Mouse (Mus musculus): ENCODE results near the gene Litaf. TPM values are rescaled to one million over a fixed set of nuclear protein-coding genes. Genes with fewer than 3 reads are reported as not detected.
A peak's percentile ranks its signal among the peaks of the same experiment; 100 is the strongest.

The Litaf gene
- total and polyA plus RNA-seq, 3 experiments, result 97.5 to 178 (median 154) TPM

- H3K27me3 ChIP-seq (replicated peaks), result no peaks in the 10 kb centered on the region
- TF ChIP-seq GABPA (IDR thresholded peaks at IDR 0.05; ENCODE audit: insufficient replicate concordance, low read depth, low read length), result no peak
- peaks cover 94% of the 10 kb centered on the region for H3K79me2 ChIP-seq (replicated peaks; ENCODE audit: control insufficient read depth, extremely low read depth, insufficient read depth, poor library complexity, severe bottlenecking)
- peaks cover 14 to 78% of the 10 kb centered on the region in 2 experiments for H3K36me3 ChIP-seq (replicated peaks in 1 of 2; ENCODE audit: control insufficient read depth in 1 of 2, insufficient read depth in 1 of 2, low read length in 1 of 2)
- H3K4me2 ChIP-seq (ENCODE audit: insufficient read depth, low read depth, poor library complexity, severe bottlenecking), result no peak overlapping the region
- no peak overlapping the region for H3K9ac ChIP-seq (ENCODE audit: insufficient read depth, low read depth)
- peak overlapping the region; percentile 31 for H3K27ac ChIP-seq (ENCODE audit: insufficient read depth, low read depth)
- no peak overlapping the region for H3K4me3 ChIP-seq (replicated peaks in 1 of 3; ENCODE audit: low read depth in 2 of 3, low read length in 2 of 3, poor library complexity in 1 of 3)
- H3K9me3 ChIP-seq (replicated peaks; ENCODE audit: low read length), result no peaks in the 10 kb centered on the region
- H3K4me1 ChIP-seq (ENCODE audit: control insufficient read depth in 1 of 2, insufficient read depth in 2 of 2), result peaks cover 67 to 100% of the 10 kb centered on the region in 2 experiments
- dilution Hi-C loops (cut with MboI; ENCODE audit: extremely low pct_ligation_motif_present, extremely low pct_unique_long_range_greater_than_20kb, low sequenced_read_pairs), result no loop called here
- in situ Hi-C loops (cut with MboI; ENCODE audit: low pct_ligation_motif_present, low pct_unique_long_range_greater_than_20kb, low sequenced_read_pairs), result no loop called here
- DNase-seq (ENCODE audit: extremely low read depth), result no peak
These were observed 88.1 kb downstream of the Litaf start for GRCm38 (mm10) chr16:10977877-10978276.

GRCm38 (mm10) chr16:10976202-10976631 lies 89.7 kb downstream of the Litaf start:
- no peak overlapping the region for H3K9ac ChIP-seq (ENCODE audit: insufficient read depth, low read depth)
- dilution Hi-C loops (cut with MboI; ENCODE audit: extremely low pct_ligation_motif_present, extremely low pct_unique_long_range_greater_than_20kb, low sequenced_read_pairs) (no loop called here), in situ Hi-C loops (cut with MboI; ENCODE audit: low pct_ligation_motif_present, low pct_unique_long_range_greater_than_20kb, low sequenced_read_pairs) (no loop called here)
- no peak overlapping the region for H3K4me2 ChIP-seq (ENCODE audit: insufficient read depth, low read depth, poor library complexity, severe bottlenecking)
- H3K36me3 ChIP-seq (replicated peaks in 1 of 2; ENCODE audit: control insufficient read depth in 1 of 2, insufficient read depth in 1 of 2, low read length in 1 of 2), result peaks cover 17 to 82% of the 10 kb centered on the region in 2 experiments
- H3K4me1 ChIP-seq (ENCODE audit: control insufficient read depth in 1 of 2, insufficient read depth in 2 of 2), result peaks cover 78 to 100% of the 10 kb centered on the region in 2 experiments
- no peaks in the 10 kb centered on the region for H3K9me3 ChIP-seq (replicated peaks; ENCODE audit: low read length)
- peaks cover 95% of the 10 kb centered on the region for H3K79me2 ChIP-seq (replicated peaks; ENCODE audit: control insufficient read depth, extremely low read depth, insufficient read depth, poor library complexity, severe bottlenecking)
- peak; percentile 80 for DNase-seq (ENCODE audit: extremely low read depth)
- H3K27ac ChIP-seq (ENCODE audit: insufficient read depth, low read depth), result peak overlapping the region; percentile 71
- H3K27me3 ChIP-seq (replicated peaks), result no peaks in the 10 kb centered on the region
- no peak overlapping the region for H3K4me3 ChIP-seq (replicated peaks in 1 of 3; ENCODE audit: low read depth in 2 of 3, low read length in 2 of 3, poor library complexity in 1 of 3)
- TF ChIP-seq MYC (IDR thresholded peaks at IDR 0.05; ENCODE audit: low read depth, low read length), result no peak
- peak; percentile 29; the same call in 1 of the 2 replicates for TF ChIP-seq HCFC1 (IDR thresholded peaks at IDR 0.05; ENCODE audit: low read depth, low read length)
- peak; percentile 63; the same call in 1 of the 2 replicates for TF ChIP-seq EP300 (IDR thresholded peaks at IDR 0.05; ENCODE audit: low read length)
- peak; percentile 85 for TF ChIP-seq ETS1 (conservative IDR thresholded peaks at IDR 0.05; ENCODE audit: low read depth, low read length)
- no peak for TF ChIP-seq USF2 (conservative IDR thresholded peaks at IDR 0.05; ENCODE audit: low read depth, low read length)
- TF ChIP-seq IRF4 (IDR thresholded peaks at IDR 0.05; ENCODE audit: low read depth, low read length), result no peak
- no peak for TF ChIP-seq USF1 (IDR thresholded peaks at IDR 0.05; ENCODE audit: low read depth, low read length)
- TF ChIP-seq TBP (conservative IDR thresholded peaks at IDR 0.05; ENCODE audit: low read depth, low read length), result no peak
- TF ChIP-seq SMC3 (IDR thresholded peaks at IDR 0.05; ENCODE audit: low read depth, low read length), result no peak
- TF ChIP-seq TCF12 (IDR thresholded peaks at IDR 0.05; ENCODE audit: low read depth, low read length), result peak; percentile 19; the same call in 1 of the 2 replicates
- no peak for TF ChIP-seq SIN3A (IDR thresholded peaks at IDR 0.05; ENCODE audit: low read length)
- TF ChIP-seq MAX (IDR thresholded peaks at IDR 0.05; ENCODE audit: low read length), result no peak
- TF ChIP-seq ZMIZ1 (IDR thresholded peaks at IDR 0.05; ENCODE audit: low read depth, low read length), result no peak
- no peak for TF ChIP-seq MEF2A (IDR thresholded peaks at IDR 0.05; ENCODE audit: borderline replicate concordance, low read depth, low read length)
- no peak for TF ChIP-seq ZC3H11A (IDR thresholded peaks at IDR 0.05; ENCODE audit: low read depth, low read length)
- no peak for TF ChIP-seq BHLHE40 (IDR thresholded peaks at IDR 0.05; ENCODE audit: low read depth, low read length)
- no peak for TF ChIP-seq CHD1 (IDR thresholded peaks at IDR 0.05; ENCODE audit: low read depth, low read length)
- no peak for TF ChIP-seq KAT2A (IDR thresholded peaks at IDR 0.05; ENCODE audit: insufficient replicate concordance, low read length)
- TF ChIP-seq CHD2 (IDR thresholded peaks at IDR 0.05; ENCODE audit: low read length), result no peak
- no peak for TF ChIP-seq POLR2AphosphoS2 (IDR thresholded peaks at IDR 0.05; ENCODE audit: low read depth, low read length)
- no peak for TF ChIP-seq ZNF384 (IDR thresholded peaks at IDR 0.05; ENCODE audit: low read depth, low read length)
- peak; percentile 35; the same call in 1 of the 2 replicates for TF ChIP-seq NRF1 (IDR thresholded peaks at IDR 0.05; ENCODE audit: low read depth, low read length)
- no peak for TF ChIP-seq ZKSCAN1 (IDR thresholded peaks at IDR 0.05; ENCODE audit: borderline replicate concordance, low read depth, low read length)
- TF ChIP-seq RAD21 (IDR thresholded peaks at IDR 0.05; ENCODE audit: low read depth, low read length), result no peak
- TF ChIP-seq PAX5 (IDR thresholded peaks at IDR 0.05; ENCODE audit: low read length), result no peak
- no peak for TF ChIP-seq E2F4 (IDR thresholded peaks at IDR 0.05; ENCODE audit: insufficient replicate concordance, low read depth, low read length)
- TF ChIP-seq MXI1 (IDR thresholded peaks at IDR 0.05; ENCODE audit: low read depth, low read length), result 0 out of 2 replicates have a peak, but pooled peaks have one; percentile 7
- TF ChIP-seq POLR2A (IDR thresholded peaks at IDR 0.05; ENCODE audit: low read depth, low read length), result no peak
- no peak for TF ChIP-seq CTCF (conservative IDR thresholded peaks at IDR 0.05 in 1 of 2, IDR thresholded peaks at IDR 0.05 in 1 of 2; ENCODE audit: low read depth in 2 of 2, low read length in 2 of 2)
- TF ChIP-seq MAZ (IDR thresholded peaks at IDR 0.05; ENCODE audit: low read depth, low read length), result no peak
- no peak for TF ChIP-seq UBTF (IDR thresholded peaks at IDR 0.05; ENCODE audit: low read depth, low read length)
- peak; percentile 88 for TF ChIP-seq GABPA (IDR thresholded peaks at IDR 0.05; ENCODE audit: insufficient replicate concordance, low read depth, low read length)
- peak; percentile 66; the same call in 1 of the 2 replicates for TF ChIP-seq JUND (conservative IDR thresholded peaks at IDR 0.05; ENCODE audit: low read depth, low read length)
- TF ChIP-seq NELFE (IDR thresholded peaks at IDR 0.05; ENCODE audit: low read depth, low read length), result no peak
